Mouse (Mus musculus): ENCODE data around the gene Crhbp. TPM values are rescaled to one million over a fixed set of nuclear protein-coding genes. Genes with fewer than 3 reads are reported as not detected.

The Crhbp gene
- not detected for total RNA-seq (2021)
- long read RNA-seq, experiment 1 = 0 reads
- long read RNA-seq, experiment 2 = 0 reads

DNA sequence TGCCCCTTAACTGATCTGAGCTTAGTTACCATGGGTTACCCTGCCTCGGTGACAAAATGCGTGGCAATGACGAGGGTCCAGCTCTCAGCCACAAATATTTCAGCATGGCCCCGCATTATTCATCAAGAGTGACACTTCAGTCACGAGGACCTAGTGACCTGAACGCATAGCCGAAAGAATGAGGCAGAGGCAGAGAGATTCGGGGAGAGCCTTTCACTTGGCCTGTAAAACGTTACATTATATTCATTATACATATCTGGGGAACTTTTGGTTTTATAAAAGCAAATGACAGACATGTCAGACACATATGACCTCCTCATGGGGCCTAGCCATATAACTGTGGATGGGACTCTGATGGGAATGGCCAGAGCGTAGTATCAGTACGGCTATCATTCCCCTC is at the start of gene Crhbp:
TSS of gene Crhbp (minus strand) at position 101 of the 400 bp plus-strand sequence.
- DNase-seq (ENCODE audit: low spot score in 2 of 2) = no peak

DNA sequence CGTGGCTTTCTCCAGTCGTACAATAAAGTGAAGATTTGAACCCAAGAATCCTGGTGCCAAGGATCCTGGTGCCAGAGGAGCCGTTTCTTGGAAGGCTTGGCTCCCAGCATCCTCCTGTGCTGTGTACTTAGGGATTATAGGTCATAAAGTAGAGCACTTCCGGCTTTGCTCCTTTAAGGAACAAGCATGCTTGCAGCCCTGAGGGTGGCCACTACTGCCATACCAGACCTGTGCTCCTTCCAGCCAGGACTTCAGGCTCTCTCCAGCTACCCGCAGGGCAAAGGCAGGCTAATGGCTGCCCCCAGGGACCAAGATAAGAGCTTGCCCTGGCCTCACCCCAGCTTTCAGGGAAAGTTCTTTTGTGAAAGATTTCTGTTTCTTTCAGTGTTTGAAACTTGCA is 48.6 kb upstream of the Crhbp start:
- DNase-seq (ENCODE audit: low spot score in 2 of 2) = no peak

DNA sequence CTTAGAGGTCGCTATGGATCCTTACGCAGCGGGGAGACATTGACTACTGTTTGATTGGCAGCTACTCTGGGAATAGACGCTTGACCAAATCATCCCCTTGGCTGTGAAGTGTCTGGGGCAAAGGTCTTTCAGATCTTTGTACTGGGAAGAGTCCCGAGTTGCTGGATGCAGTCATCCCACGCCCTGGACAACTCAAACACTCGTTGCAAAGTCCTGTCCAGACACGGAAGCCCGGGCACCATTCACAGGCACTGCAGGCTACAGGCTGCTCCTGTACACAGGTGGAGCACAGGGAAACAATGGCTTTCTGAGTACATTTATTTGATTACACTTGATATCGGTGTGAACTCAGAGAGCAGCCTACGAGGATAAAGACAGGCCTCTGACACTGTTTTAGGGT is 46.6 kb upstream of the Crhbp start:
- DNase-seq (ENCODE audit: low spot score in 2 of 2) = no peak

DNA sequence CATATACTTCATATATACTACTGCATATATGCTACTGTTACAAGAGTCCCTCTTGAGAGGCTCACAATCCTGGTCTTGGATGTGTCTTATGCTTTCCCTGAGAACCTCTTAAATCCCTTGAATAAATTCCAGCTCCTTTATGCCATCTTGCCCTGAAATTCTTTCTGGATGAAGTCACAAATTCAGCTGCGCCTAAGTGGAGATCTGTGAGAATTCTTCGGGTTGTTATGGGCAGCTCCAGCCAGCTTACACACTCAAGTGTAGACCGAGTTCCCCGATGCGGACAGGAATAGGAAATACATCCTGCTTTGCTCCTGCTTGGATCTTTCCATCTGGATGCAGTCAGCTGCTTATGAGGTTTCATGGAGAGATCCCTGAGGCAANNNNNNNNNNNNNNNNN is 39.9 kb upstream of the Crhbp start:
- no peak for DNase-seq (ENCODE audit: low spot score in 2 of 2)

DNA sequence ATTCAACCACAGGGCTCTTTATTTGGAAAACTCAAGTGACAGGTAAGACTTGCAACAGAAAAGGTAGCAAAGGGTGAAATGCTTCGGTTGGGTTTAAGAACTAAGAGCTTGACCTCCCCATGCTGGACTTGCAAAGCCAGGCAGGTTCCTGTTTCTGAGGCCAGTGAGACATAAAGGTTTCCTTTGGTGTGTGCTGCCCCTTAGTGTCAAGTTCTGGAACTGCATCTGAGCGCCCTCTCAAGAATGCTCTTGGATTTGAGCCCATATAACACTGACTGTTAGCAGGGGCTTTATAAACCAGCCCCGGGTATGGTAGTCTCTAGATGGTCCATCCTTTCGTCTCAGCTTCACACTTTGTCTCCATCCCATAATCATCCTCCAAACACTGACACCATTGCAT is 36.7 kb upstream of the Crhbp start:
- peak; percentile 20 to 44 for DNase-seq (ENCODE audit: low spot score in 2 of 2)

DNA sequence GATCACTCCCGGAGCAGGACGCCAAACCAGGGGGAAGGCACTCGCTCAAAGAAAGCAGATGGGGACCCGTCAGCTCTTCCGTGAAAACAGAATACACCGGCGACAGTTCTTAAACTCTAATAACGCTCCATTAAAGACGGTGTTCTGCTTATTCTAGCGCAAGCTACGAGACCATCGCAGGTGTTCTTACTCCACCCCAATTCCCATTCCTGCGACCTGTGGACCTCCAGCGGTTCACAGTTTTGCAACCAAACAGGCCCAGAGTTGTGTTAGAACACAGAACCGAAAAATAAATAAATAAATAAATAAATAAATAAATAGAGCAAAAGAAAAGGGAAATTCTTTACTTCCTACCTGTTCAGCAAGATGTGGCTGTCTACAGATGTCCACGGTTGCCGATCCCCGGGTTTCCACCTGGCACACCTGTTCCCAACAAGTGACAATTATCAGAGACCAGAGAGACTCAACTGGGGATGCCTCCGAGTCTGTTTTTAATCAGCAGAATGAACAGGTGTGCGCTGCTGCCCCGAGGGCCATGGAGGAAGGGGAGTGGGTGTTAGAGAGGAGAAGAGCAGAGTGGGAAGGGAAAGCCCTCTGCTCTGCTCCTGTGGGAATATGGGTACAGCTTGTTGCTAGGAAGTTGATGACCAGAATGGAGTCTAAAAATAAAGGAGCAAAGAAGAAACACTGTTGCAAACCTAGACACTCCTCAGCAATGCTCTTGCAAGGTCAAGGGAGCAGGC is 34.1 kb upstream of the Crhbp start, which contains the start of gene S100z:
TSS of gene S100z (minus strand) at position 51 of the 743 bp plus-strand sequence.
- no peak for DNase-seq (ENCODE audit: low spot score in 2 of 2)

DNA sequence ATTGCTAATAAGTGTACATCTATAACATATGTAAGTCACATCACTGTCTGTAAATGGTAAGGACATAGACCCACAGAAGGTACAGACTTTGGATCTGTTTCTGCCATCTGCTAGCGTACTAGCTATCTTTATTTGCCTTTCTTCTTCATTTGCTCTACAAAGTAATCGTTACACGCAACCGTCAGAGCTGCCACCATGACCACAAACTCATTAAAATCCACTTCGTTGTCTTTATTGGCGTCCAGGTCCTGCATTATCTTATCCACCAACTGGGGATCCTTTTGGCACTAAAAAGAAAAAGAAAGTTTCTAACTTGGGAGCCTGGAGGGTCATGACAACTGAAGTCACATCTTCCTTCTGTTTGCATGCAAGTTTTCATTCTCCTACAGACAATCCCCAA is 32.4 kb upstream of the Crhbp start:
- DNase-seq (ENCODE audit: low spot score in 2 of 2) = no peak

DNA sequence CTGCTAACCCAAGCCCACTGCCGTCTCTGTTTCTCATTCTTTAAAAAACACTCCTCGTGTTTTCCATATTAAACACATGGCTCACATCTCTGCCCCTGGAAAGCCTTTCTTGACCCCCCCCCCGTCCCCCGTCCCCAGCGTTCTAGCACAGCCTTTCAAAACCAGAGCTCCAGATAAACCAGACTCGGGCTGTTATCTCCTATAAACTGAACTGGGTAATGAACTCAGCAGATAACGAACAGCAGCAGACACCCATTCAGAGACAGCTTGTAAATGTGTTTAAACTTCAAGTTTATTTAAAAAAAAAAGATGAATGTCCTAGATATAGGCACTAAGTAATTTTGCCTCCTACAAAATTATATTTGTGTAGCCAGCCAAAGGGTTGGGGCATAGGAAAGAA is 30.4 kb upstream of the Crhbp start:
- DNase-seq (ENCODE audit: low spot score in 2 of 2) = no peak

DNA sequence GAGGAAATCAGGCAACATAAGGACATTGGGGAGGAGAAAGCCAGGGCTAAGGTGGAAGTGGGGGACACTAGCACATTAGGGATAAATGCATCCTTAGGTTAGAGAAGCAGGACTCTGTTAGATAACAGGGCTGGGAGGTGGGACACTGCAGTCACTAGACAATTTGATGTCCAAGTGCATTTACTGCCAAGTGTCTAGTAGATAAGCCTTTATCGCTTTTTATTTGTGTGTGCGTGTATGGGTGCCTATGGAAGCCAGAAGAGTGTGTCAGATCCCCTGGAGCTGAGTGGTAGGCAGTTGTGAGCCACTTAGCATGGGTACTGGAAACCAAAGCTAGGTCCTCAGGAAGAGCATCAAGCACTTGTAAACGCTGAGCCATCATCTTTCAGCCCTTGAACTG is 29.6 kb upstream of the Crhbp start:
- DNase-seq (ENCODE audit: low spot score in 2 of 2) = no peak

DNA sequence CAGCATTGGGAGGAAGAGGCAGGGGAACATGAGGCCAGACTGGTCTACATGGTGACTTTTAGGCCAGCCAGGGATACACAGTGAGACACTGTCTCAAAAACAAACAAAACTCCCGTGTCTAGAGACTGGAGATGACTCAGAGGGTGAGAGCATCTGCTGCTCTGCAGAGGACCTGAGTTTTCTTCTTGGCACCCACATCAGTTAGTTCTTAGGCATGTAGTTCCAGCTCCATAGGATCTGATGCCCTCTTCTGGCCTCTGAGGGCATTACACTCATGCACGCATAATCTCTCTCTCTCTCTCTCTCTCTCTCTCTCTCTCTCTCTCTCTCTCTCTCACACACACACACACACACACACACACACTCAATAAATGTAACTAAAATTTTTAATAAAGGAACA is 26.2 kb upstream of the Crhbp start:
- DNase-seq (ENCODE audit: low spot score in 2 of 2) = no peak

DNA sequence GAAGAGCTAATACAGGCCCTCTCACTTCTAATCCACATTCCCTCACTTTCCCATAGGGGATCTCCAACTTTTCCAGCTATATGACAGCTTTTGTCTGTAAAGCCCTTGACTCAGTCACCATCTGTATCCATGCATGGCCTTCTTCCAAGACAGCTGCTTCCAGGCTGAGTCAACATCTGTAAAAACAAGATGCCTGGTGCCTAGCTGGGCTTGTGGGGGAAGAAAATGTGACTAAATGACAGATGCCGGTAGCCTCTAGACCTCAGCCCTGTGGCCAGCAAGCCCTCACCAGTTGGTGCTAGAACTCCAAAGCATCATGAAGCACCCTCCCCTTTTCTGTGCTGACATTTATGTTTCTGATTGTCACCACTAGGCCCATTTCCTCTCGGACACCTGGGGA is 6.8 kb upstream of the Crhbp start:
- DNase-seq (ENCODE audit: low spot score in 2 of 2) = no peak

DNA sequence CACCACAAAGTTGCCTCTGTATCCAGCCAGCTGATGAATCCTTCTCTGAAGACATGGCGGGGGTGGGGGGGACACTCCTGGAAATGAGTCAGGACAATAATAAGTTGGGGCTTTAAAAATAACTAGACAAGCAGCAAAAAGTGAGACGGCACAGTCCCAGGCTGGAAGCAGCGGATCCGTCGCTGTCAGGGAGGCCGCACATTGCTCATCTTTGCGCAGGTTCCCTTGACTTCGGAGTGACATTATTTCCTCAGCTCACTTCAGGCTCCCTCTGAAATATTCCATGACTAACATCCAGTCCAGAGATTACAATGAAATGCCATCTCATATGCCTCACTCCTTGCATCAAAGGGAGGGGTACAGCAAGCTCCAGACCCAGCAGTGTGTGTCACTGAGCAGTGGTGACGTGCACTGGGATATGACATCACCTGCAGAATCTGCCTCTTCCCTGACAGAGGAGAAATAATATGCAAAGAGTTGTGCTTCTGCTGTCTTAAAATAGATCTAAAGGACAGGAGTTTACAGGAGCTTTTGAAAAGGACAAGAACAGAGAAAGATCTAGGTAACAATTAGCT is 6.0 kb upstream of the Crhbp start:
- DNase-seq (ENCODE audit: low spot score in 2 of 2) = no peak

DNA sequence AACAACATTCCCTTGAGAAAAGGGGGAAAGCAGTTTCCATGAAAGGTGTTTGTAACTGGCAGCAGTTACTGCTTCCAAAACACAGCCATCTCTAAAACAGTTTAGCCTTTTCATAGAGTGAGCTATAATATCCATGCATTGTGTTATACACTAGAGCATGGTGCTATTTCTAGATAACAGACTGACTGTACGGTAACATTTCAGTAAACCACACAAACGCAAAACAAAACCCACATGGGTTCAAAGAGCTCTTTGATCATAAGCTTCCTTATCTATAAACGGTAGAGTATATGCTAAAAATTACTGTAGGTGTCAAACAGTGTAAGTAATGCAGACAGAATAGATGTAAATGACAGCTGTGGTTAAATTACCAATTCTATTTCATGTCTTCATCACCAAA is 5.0 kb upstream of the Crhbp start:
- no peak for DNase-seq (ENCODE audit: low spot score in 2 of 2)

DNA sequence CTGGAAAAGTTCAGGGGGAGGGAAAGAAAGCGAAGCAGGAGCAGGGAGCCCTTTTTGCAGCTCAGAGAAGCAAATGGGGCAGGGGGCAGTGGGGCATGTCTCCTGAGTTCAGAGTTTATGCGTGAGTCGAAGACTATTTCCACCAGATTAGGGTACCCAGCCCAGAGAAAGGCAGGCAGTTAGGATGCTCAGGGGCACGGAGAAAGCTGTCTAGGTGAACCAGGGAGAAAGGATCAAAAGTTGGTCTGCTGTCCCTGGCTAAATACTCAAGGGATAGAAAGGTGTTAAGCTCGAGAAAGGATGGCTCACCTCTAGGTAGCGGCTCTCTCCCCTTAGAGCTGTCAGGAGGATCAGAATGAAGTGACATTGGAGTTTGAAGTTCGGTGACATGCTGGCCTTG is 433 bp downstream of the Crhbp start:
- no peak for DNase-seq (ENCODE audit: low spot score in 2 of 2)

DNA sequence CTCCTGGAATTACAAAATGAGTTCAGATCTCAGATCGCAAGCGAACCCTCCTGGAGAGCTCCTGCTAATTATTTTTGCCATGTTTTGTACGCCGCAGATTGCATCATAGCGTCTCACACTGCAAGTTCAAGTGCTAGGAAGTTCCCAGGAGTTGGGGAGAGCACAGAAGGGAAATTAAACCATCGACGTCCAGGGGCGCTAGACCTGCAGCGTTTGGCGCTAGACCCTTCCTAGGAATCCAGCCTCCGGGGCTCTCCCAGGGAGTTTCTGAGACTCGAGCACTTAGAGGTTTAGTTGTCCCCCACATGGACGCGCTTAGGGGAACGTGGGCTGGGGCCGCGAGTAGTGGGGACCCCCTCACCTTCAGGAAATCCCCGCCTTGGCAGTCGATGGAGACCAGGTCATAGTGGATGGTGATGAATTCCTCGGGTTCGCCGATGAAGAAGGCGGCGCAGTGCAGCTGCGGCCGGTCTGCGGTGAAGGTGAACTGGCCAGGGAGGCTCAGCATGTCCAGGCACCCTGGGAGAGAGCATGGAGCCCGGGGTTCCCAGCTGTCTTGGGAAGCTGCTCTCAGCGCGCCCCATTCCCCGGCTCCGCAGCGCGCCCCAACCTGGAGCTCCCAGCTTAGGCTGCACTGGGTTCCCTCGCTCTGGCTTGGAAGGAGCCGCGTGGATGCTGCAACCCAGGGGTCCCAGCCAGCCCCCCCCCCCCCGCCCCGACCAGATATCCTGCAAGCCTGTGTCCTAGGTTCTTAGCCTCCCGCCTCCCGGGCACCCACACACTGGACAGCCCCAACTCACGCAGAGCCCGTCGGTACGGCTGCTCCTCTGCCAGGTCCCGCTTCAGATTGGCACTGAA is 1.1 kb downstream of the Crhbp start:
- DNase-seq (ENCODE audit: low spot score in 2 of 2) = no peak

DNA sequence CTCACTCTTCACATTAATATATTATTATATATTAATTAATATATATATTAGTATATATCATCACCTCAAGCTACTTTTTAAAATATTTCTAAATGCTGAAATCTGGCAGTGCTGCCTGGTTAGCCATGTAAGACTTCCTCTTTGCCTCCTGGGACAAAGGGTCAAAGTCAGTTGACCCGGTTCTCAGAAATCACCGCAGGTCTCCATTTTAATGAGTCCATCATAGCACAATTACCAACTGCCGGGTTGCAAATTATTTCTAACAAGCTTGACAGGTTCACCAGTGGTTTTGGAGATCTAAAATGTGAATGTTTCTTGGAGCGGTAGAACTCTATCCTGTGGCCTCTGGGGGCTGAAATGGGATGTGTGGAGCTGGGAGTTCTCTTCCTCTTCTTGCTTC is 1.8 kb downstream of the Crhbp start:
- no peak for DNase-seq (ENCODE audit: low spot score in 2 of 2)

DNA sequence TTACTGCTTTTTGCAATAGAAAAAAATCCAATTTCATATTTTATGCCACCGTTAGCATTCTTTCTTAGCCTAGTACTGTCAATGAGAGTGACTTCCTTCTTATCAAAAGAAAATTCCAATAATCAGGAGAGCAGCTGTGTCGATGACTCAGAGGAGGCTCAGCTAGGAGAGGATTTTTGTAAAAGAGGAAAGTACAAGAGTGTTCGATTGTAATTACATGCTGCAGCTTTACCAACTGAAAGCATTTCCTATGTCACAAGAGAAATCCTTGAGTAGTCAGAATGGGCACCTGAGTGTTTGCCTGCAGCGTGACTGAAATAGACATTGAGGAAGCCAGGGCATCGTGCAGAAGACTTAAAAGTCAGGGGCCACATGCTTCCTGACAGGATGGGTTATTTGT is 5.2 kb downstream of the Crhbp start:
- DNase-seq (ENCODE audit: low spot score in 2 of 2) = no peak

DNA sequence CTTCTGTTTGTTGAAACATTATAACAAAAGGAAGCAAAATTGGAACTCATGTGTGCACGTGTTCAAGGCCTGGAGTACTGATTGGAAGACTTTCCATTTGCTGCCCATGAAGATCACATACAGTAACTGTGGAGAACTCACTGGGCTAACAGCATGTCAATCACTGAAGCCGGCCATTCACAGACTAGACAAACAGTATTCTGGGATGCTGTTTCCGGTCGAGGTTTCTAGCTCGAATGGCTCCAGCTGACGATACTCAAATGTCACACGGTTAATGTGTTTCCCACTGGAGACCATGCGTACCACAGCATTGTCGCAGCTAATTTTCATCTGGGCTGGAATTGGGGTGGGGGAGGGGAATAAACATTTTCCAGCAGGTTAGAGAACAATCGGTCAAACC is 13.0 kb downstream of the Crhbp start:
- no peak for DNase-seq (ENCODE audit: low spot score in 2 of 2)

DNA sequence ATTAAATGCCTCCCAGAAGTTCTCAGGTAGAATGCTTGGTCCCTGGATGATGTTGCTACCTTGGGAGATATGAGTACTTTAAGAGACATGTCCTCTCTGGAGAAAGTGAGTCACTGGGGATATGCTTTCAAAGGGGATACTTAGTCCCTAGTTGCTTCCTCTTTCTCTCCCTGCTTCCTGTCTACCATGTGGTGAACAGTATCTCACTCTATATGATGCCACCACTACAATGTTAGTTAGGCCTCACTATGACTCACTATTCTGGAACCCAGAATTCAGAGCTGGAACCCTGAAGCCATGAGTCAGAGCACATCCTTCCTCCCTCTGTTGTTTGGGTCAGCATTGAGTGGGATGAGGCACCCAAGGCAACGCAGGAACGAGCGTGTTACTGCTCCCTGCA is 17.2 kb downstream of the Crhbp start:
- DNase-seq (ENCODE audit: low spot score in 2 of 2) = no peak

DNA sequence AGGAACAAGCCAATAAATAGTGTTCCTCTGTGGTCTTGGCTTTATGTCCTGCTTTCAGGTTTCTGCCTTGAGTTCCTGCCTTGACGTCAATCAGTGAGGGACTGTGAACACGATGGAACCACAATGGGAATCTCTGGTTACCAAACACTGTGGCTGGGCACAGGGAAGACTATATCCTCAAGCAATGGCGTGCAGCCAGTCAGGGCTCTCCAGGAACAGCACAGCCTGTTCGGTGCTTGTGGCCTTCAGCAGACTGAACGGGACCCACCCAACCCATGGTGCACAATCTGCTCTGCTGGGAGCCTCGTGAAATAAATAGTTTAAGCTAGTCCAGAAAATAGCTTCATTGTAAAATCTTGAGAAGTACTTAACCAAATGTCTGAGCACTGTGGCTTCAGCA is 18.3 kb downstream of the Crhbp start:
- DNase-seq (ENCODE audit: low spot score in 2 of 2) = no peak

DNA sequence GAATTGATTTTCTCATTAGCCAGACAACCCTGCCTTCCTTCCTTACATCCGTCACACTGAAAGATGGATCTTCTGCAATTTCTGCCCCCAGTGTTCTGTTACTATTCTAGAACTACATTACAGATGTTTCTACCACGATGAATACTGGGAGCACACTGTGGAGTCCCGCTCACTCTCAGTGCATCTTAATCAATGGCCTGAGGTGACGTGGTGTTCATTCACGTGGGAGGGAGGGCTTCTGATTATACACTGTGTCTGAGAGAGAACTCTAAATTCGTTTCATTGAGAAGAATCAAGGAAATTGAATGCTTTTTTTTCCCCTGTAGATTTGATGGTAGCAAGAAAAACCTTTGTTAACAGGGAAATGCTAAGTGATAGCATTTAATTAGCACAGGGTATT is 19.2 kb downstream of the Crhbp start:
- no peak for DNase-seq (ENCODE audit: low spot score in 2 of 2)

DNA sequence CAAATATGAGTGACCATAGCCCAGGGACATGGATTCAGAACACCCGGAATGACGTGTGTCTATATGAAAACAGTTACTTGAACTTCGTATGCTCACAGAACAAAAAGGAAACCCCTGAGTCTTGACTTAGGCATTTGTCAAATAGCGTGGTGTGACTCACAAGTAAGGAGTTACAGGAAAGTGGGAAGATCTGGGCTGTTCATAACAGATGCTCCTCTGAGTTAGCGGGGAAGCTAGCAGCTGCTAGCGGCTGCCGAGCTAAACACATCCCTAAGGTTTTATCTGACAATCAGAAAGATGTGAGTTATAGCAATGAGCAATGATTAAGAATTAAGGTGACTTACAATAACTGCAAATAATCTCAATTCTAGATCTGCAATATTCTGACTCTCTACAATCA is 19.8 kb downstream of the Crhbp start:
- no peak for DNase-seq (ENCODE audit: low spot score in 2 of 2)
